Mouse (Mus musculus) thymus, adult 2 months (tissue): ENCODE results near the gene Prdx5.

Experiments
- CTCF ChIP-seq: fragments of 200-500 bp; IDR thresholded peaks from 2 replicates; pipeline ENCODE4 v1.5.1; 2012; ENCODE audit warnings: mild to moderate bottlenecking, control low read depth, low read length, moderate library complexity, borderline replicate concordance; ENCODE audit not compliant: control insufficient read depth, poor library complexity, insufficient read depth; ENCODE audit errors: extremely low read depth
- POLR2A ChIP-seq: fragments of 200-500 bp; IDR thresholded peaks from 2 replicates; pipeline ENCODE4 v1.6.1; 2012; ENCODE audit warnings: mild to moderate bottlenecking, low read length, control low read depth, moderate library complexity; ENCODE audit not compliant: control insufficient read depth, poor library complexity, insufficient read depth; ENCODE audit errors: extremely low read depth

- TF ChIP-seq POLR2A (no peak), CTCF (no peak)
Measured at GRCm38 (mm10) chr19:6919876-6920740, 10.2 kb upstream of the Prdx5 start.
